Mouse (Mus musculus) thymus, adult 2 months (tissue): Measurements from ENCODE around the gene Nsun7.

Experiments used
- CTCF ChIP-seq: fragments of 200-500 bp; IDR thresholded peaks from 2 replicates; pipeline ENCODE4 v1.5.1; 2012; ENCODE audit warnings: mild to moderate bottlenecking, control low read depth, low read length, moderate library complexity, borderline replicate concordance; ENCODE audit not compliant: control insufficient read depth, poor library complexity, insufficient read depth; ENCODE audit errors: extremely low read depth
- POLR2A ChIP-seq: fragments of 200-500 bp; IDR thresholded peaks from 2 replicates; pipeline ENCODE4 v1.6.1; 2012; ENCODE audit warnings: mild to moderate bottlenecking, low read length, control low read depth, moderate library complexity; ENCODE audit not compliant: control insufficient read depth, poor library complexity, insufficient read depth; ENCODE audit errors: extremely low read depth

GRCm38 (mm10) chr5:66323131-66323530 lies 63.4 kb downstream of the Nsun7 start:
- TF ChIP-seq CTCF (no peak), POLR2A (no peak)
